Mouse (Mus musculus) MEL (cell line): Measurements from ENCODE around the gene Kdm3a. TPM values are rescaled to one million over a fixed set of nuclear protein-coding genes. Genes with fewer than 3 reads are reported as not detected.

ENCODE experiments used
- DNase-seq: peaks from one replicate; pipeline ENCODE4 v3.0.0; 2011; ENCODE audit warnings: low read depth, low spot score
- H3K27ac ChIP-seq: 2 replicates; pipeline ENCODE4 v1.5.1; 2012; ENCODE audit warnings: low read depth, mild to moderate bottlenecking, control low read depth, low read length, moderate library complexity; ENCODE audit not compliant: control insufficient read depth
- H3K27me3 ChIP-seq, 2 experiments: fragments of 150-350 bp in 1 of 2; sonication (generic) in 1 of 2; 2 replicates each; pipeline ENCODE4 v1.6.1; 2012; ENCODE audit warnings: low read length in 2 of 2, mild to moderate bottlenecking in 2 of 2, improper control_type of control experiment in 1 of 2, moderate library complexity in 1 of 2; ENCODE audit not compliant: insufficient read depth in 2 of 2, control insufficient read depth in 1 of 2
- H3K36me3 ChIP-seq, 2 experiments: 2 replicates each; pipeline ENCODE4 v1.6.1; 2012 to 2014; ENCODE audit warnings: low read length in 2 of 2, improper control_type of control experiment in 1 of 2, inconsistent platforms in 1 of 2, mild to moderate bottlenecking in 1 of 2; ENCODE audit not compliant: insufficient read depth in 2 of 2, control insufficient read depth in 1 of 2
- H3K4me1 ChIP-seq, 2 experiments: fragments of 150-350 bp in 1 of 2; sonication (generic) in 1 of 2; 2 replicates each; pipeline ENCODE4 v1.6.1; 2012; ENCODE audit warnings: low read length in 2 of 2, improper control_type of control experiment in 1 of 2, mild to moderate bottlenecking in 1 of 2; ENCODE audit not compliant: insufficient read depth in 2 of 2, control insufficient read depth in 1 of 2
- H3K4me3 ChIP-seq, 2 experiments: fragments of 150-350 bp in 1 of 2; sonication (generic) in 1 of 2; 2 replicates each; pipeline ENCODE4 v1.5.1; 2012; ENCODE audit warnings: low read depth in 2 of 2, low read length in 2 of 2, mild to moderate bottlenecking in 2 of 2, moderate library complexity in 2 of 2, control low read depth in 1 of 2, improper control_type of control experiment in 1 of 2; ENCODE audit not compliant: control insufficient read depth in 1 of 2, insufficient read depth in 1 of 2
- H3K79me2 ChIP-seq: 2 replicates; pipeline ENCODE4 v1.6.1; 2012; ENCODE audit warnings: mild to moderate bottlenecking, low read length, moderate library complexity; ENCODE audit not compliant: control insufficient read depth, poor library complexity, insufficient read depth
- H3K9ac ChIP-seq: 2 replicates; pipeline ENCODE4 v1.6.1; 2012; ENCODE audit warnings: low read depth, mild to moderate bottlenecking, control low read depth, low read length, moderate library complexity; ENCODE audit not compliant: control insufficient read depth, poor library complexity, severe bottlenecking
- H3K9me3 ChIP-seq: fragments of 150-350 bp; sonication (generic); replicated peaks from 2 replicates; pipeline ENCODE4 v1.6.1; 2012; ENCODE audit warnings: mild to moderate bottlenecking, low read length, improper control_type of control experiment, moderate library complexity; ENCODE audit not compliant: insufficient read depth
- BHLHE40 ChIP-seq: IDR thresholded peaks from 2 replicates; pipeline ENCODE4 v1.6.1; 2012; ENCODE audit warnings: low read depth, mild to moderate bottlenecking, inconsistent platforms, low read length, improper control_type of control experiment, borderline replicate concordance
- CHD1 ChIP-seq: IDR thresholded peaks from 2 replicates; pipeline ENCODE4 v1.6.1; 2012; ENCODE audit warnings: low read depth, mild to moderate bottlenecking, inconsistent platforms, low read length, improper control_type of control experiment
- E2F4 ChIP-seq: IDR thresholded peaks from 2 replicates; pipeline ENCODE4 v1.6.1; 2011; ENCODE audit warnings: low read depth, low read length, improper control_type of control experiment, borderline replicate concordance
- ELF1 ChIP-seq: IDR thresholded peaks from 2 replicates; pipeline ENCODE4 v1.6.1; 2014; ENCODE audit warnings: low read depth, mild to moderate bottlenecking, inconsistent platforms, low read length, improper control_type of control experiment, moderate library complexity
- ETS1 ChIP-seq: IDR thresholded peaks from 2 replicates; pipeline ENCODE4 v1.6.1; 2012; ENCODE audit warnings: low read depth, mild to moderate bottlenecking, inconsistent platforms, low read length, improper control_type of control experiment, moderate library complexity
- GABPA ChIP-seq: IDR thresholded peaks from 2 replicates; pipeline ENCODE4 v1.6.1; 2012; ENCODE audit warnings: low read depth, mild to moderate bottlenecking, inconsistent platforms, low read length, improper control_type of control experiment, moderate library complexity
- HCFC1 ChIP-seq: IDR thresholded peaks from 2 replicates; pipeline ENCODE4 v1.6.1; 2012; ENCODE audit warnings: low read depth, mild to moderate bottlenecking, inconsistent platforms, low read length, improper control_type of control experiment, moderate library complexity
- MAX ChIP-seq: IDR thresholded peaks from 2 replicates; pipeline ENCODE4 v1.6.1; 2011; ENCODE audit warnings: low read length, improper control_type of control experiment
- MAZ ChIP-seq: IDR thresholded peaks from 2 replicates; pipeline ENCODE4 v1.6.1; 2012; ENCODE audit warnings: low read depth, mild to moderate bottlenecking, inconsistent platforms, low read length, improper control_type of control experiment
- MYB ChIP-seq: IDR thresholded peaks from 2 replicates; pipeline ENCODE4 v1.6.1; 2011; ENCODE audit warnings: mild to moderate bottlenecking, low read depth, low read length, improper control_type of control experiment
- NELFE ChIP-seq: IDR thresholded peaks from 2 replicates; pipeline ENCODE4 v1.6.1; 2011; ENCODE audit warnings: low read depth, low read length, improper control_type of control experiment
- NRF1 ChIP-seq: IDR thresholded peaks from 2 replicates; pipeline ENCODE4 v1.6.1; 2014; ENCODE audit warnings: low read depth, mild to moderate bottlenecking, inconsistent platforms, low read length, improper control_type of control experiment, moderate library complexity; ENCODE audit not compliant: poor library complexity, insufficient read depth, severe bottlenecking
- POLR2A ChIP-seq, 2 experiments: IDR thresholded peaks; 2 replicates each; pipeline ENCODE4 v1.6.1; 2011 to 2012; ENCODE audit warnings: low read length in 2 of 2, mild to moderate bottlenecking in 2 of 2, control low read depth in 1 of 2, improper control_type of control experiment in 1 of 2, low read depth in 1 of 2, moderate library complexity in 1 of 2; ENCODE audit not compliant: control insufficient read depth in 1 of 2, insufficient read depth in 1 of 2, poor library complexity in 1 of 2
- POLR2AphosphoS5 ChIP-seq: IDR thresholded peaks from 2 replicates; pipeline ENCODE4 v1.6.1; 2012; ENCODE audit warnings: low read depth, borderline replicate concordance, mild to moderate bottlenecking, inconsistent platforms, low read length, moderate library complexity, mixed read lengths
- RAD21 ChIP-seq: IDR thresholded peaks from 2 replicates; pipeline ENCODE4 v1.6.1; 2011; ENCODE audit warnings: mild to moderate bottlenecking, low read depth, low read length, improper control_type of control experiment
- SIN3A ChIP-seq: IDR thresholded peaks from 2 replicates; pipeline ENCODE4 v1.6.1; 2012; ENCODE audit warnings: low read length, improper control_type of control experiment, inconsistent platforms
- TBP ChIP-seq: IDR thresholded peaks from 2 replicates; pipeline ENCODE4 v1.8.0; 2011; ENCODE audit warnings: low read depth, low read length, improper control_type of control experiment
- USF1 ChIP-seq: IDR thresholded peaks from 2 replicates; pipeline ENCODE4 v1.6.1; 2014; ENCODE audit warnings: low read depth, mild to moderate bottlenecking, inconsistent platforms, low read length, improper control_type of control experiment, moderate library complexity
- ZMIZ1 ChIP-seq: IDR thresholded peaks from 2 replicates; pipeline ENCODE4 v1.6.1; 2012; ENCODE audit warnings: low read depth, mild to moderate bottlenecking, inconsistent platforms, low read length, improper control_type of control experiment, moderate library complexity
- ZNF384 ChIP-seq: IDR thresholded peaks from 2 replicates; pipeline ENCODE4 v1.6.1; 2012; ENCODE audit warnings: low read depth, mild to moderate bottlenecking, inconsistent platforms, low read length, improper control_type of control experiment
- polyA plus RNA-seq, 2 experiments: library from polyadenylated mRNA; stranded (reverse) in 1 of 2; unstranded in 1 of 2; fragments of >175 nt in 1 of 2; fragments of >200 nt in 1 of 2; gene quantifications; 2 replicates each; pipeline versions ENCODE4 v1.2.1 to v1.2.4; 2012; ENCODE audit warnings: low replicate concordance in 2 of 2, low read depth in 1 of 2; ENCODE audit not compliant: insufficient read length in 2 of 2, insufficient read depth in 1 of 2, missing spikeins in 1 of 2
- total RNA-seq: library from RNA; depleted of rRNA; stranded (reverse); fragments of 300-350 nt; gene quantifications from 2 replicates; pipeline ENCODE4 v1.2.3, GENCODE M21; 2012

Gene Kdm3a
- total and polyA plus RNA-seq, 3 experiments: 14.4 to 35.5 TPM; not detected in 1

DNA sequence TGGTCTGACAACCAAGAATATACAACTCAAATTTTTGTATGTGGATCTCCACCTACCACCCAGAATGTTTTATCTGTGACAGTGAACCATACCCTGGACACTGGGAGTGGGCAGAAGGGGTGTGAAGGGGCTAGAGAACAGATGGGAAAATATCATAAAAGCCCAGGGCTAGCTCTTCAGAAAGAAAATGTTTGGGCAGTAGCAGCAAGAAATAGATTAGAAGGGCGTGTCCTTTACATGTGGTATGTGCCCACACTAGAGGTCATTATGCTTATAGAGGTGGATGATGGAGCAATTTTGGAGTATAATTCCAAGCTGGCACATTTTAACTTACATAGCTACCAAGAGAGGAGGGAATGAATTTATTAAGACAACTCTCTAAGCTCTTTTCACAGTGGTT is 57.4 kb downstream of the Kdm3a start:
- Histone ChIP-seq H3K9me3 (no peaks in the 10 kb centered on the region), H3K4me1 (no peaks in the 10 kb centered on the region), H3K4me3 (no peak overlapping the region), H3K9ac (no peak overlapping the region), H3K79me2 (no peaks in the 10 kb centered on the region), H3K27ac (no peak overlapping the region), H3K27me3 (no peaks in the 10 kb centered on the region), H3K36me3 (peaks cover 0 to 2% of the 10 kb centered on the region in 2 experiments; a peak in 1 of 4 replicates)
- no peak for TF ChIP-seq USF1
- TF ChIP-seq E2F4: no peak
- TF ChIP-seq MAX: no peak
- no peak for DNase-seq

DNA sequence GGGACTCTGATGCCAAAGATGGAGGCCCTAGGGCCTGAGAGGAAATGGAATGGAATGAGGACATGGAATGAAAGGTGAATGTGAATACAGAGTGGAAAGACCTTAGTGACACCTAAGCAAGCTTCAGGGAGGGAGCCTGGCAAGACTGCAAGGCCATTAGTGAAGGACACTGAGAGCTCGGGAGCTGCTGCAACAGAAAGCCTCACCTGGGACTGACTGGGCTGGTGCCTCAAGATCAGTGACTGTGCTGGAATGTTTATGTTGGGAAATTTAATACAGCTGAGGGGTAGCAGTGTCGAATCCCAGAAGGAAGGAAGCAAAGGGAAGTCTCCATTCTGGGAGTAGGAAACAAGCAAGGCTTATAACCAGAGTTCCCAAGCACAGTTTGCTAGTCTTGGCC is 63.8 kb downstream of the Kdm3a start:
- no peak overlapping the region for H3K4me3 ChIP-seq
- no peak for DNase-seq
- TF ChIP-seq SIN3A (no peak), ETS1 (no peak), TBP (no peak), NRF1 (no peak), RAD21 (no peak), CHD1 (no peak), NELFE (no peak), POLR2A (IDR thresholded peaks at IDR 0.05; ENCODE audit: control insufficient read depth in 1 of 2, insufficient read depth in 1 of 2, low read depth in 1 of 2, low read length in 2 of 2, poor library complexity in 1 of 2) (no peak), HCFC1 (no peak), ELF1 (no peak), USF1 (no peak), MYB (no peak), BHLHE40 (no peak), MAZ (no peak), POLR2AphosphoS5 (no peak), ZNF384 (no peak), GABPA (no peak), ZMIZ1 (no peak), E2F4 (no peak)
- H3K27ac ChIP-seq: no peak overlapping the region
- H3K36me3 ChIP-seq: peaks cover 0 to 11% of the 10 kb centered on the region in 2 experiments; a peak in 2 of 4 replicates
- H3K27me3 ChIP-seq: no peaks in the 10 kb centered on the region
- H3K79me2 ChIP-seq: no peaks in the 10 kb centered on the region
- H3K9me3 ChIP-seq: no peaks in the 10 kb centered on the region
- no peak overlapping the region for H3K9ac ChIP-seq
- no peaks in the 10 kb centered on the region for H3K4me1 ChIP-seq
